Mouse (Mus musculus): Measurements from ENCODE around the gene Snx29. TPM values are rescaled to one million over a fixed set of nuclear protein-coding genes. Genes with fewer than 3 reads are reported as not detected.

Gene Snx29
- total and polyA plus RNA-seq, 3 experiments: 2.6 to 9.9 (median 8.9) TPM

DNA sequence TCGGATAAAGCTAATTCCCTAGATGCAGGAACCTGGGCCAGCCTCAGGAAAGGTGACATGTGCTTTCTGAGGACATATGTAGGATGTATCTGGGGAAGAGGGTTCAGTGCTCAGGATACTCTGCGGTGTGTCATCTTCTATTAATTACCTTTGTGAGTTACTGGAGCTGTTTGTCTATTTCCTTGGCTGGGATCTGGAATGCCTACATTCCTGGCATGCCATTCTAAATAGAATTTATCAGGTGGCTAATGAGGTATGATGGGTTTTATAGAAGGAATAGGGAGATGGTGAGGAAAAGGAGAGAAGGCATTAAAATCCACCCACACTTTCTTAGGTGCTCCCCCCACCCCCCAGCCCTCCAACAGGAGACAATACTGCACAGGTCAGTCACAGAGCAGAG is 178.9 kb downstream of the Snx29 start:
- TF ChIP-seq CTCF (IDR thresholded peaks at IDR 0.05) (no peak), EP300 (IDR thresholded peaks at IDR 0.05; ENCODE audit: insufficient read depth, low read depth, low read length) (no peak), POLR2A (IDR thresholded peaks at IDR 0.05; ENCODE audit: insufficient read depth, low read depth, low read length) (no peak)
- 58% methylated on average over 2 of the region's 2 CpGs for WGBS
- H3K27ac ChIP-seq: no peak overlapping the region
- no peak overlapping the region for H3K4me3 ChIP-seq
- DNase-seq: no peak
- H3K36me3 ChIP-seq (ENCODE audit: control insufficient read depth, insufficient read depth, low read length): no peaks in the 10 kb centered on the region; the same call in none of the 2 replicates
- no peaks in the 10 kb centered on the region for H3K27me3 ChIP-seq (ENCODE audit: control insufficient read depth, insufficient read depth, low read length)
- intact Hi-C loops (cut with DNase I): no loop called here
- H3K9ac ChIP-seq (ENCODE audit: low read depth, low read length): no peak overlapping the region
- no peaks in the 10 kb centered on the region for H3K79me2 ChIP-seq (replicated peaks; ENCODE audit: control insufficient read depth, insufficient read depth, low read length)
- H3K4me1 ChIP-seq (ENCODE audit: control insufficient read depth, insufficient read depth, low read length): peaks cover 5% of the 10 kb centered on the region

DNA sequence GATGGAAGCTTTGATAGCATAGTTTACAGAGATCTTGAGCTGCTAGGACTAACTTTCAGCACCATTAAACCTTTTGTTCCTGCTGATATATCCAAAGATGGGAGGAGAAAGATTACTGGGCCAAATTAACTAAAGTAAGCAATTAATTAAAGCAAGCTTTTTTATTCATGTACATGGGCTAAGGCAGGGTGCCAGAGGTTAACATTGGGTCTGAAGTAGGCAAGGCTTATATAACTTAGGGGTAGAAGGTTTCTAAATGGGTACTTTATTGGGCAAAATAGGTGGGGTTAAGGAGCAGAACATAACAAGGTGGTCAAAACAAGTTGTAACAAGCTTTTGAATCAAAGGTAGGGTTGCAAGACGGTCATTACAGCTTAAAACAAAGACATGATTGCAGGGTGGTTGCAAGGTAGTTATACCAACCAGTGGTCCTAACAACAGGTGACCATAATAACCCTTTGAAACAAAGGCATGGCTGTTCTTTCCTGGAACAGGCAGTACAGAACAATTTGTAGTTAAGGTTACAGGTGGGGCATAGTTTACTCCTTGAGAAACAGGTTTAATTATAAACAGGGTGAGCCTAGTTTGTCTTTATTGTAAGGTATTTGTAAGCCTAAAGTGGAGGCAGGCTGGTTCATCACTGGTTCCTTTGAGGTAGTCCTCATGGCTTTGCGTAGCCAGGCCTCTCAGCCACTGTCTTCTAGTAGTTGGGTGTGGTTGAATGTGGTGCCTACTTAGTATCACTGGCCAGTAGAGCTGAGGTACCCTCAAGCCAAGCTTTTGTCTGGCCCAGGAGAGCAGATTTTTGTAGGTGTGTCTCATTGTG is 182.2 kb downstream of the Snx29 start:
- intact Hi-C loops (cut with DNase I): no loop called here
- Histone ChIP-seq H3K4me1 (ENCODE audit: control insufficient read depth, insufficient read depth, low read length) (peaks cover 5% of the 10 kb centered on the region), H3K4me3 (no peak overlapping the region), H3K79me2 (replicated peaks; ENCODE audit: control insufficient read depth, insufficient read depth, low read length) (no peaks in the 10 kb centered on the region), H3K36me3 (ENCODE audit: control insufficient read depth, insufficient read depth, low read length) (no peaks in the 10 kb centered on the region; the same call in none of the 2 replicates), H3K27ac (no peak overlapping the region), H3K9ac (ENCODE audit: low read depth, low read length) (no peak overlapping the region), H3K27me3 (ENCODE audit: control insufficient read depth, insufficient read depth, low read length) (no peaks in the 10 kb centered on the region)
- DNase-seq: no peak
- TF ChIP-seq EP300 (IDR thresholded peaks at IDR 0.05; ENCODE audit: insufficient read depth, low read depth, low read length) (no peak), POLR2A (IDR thresholded peaks at IDR 0.05; ENCODE audit: insufficient read depth, low read depth, low read length) (no peak), CTCF (IDR thresholded peaks at IDR 0.05) (no peak)
- WGBS: 94% methylated on average over 2 of the region's 2 CpGs

DNA sequence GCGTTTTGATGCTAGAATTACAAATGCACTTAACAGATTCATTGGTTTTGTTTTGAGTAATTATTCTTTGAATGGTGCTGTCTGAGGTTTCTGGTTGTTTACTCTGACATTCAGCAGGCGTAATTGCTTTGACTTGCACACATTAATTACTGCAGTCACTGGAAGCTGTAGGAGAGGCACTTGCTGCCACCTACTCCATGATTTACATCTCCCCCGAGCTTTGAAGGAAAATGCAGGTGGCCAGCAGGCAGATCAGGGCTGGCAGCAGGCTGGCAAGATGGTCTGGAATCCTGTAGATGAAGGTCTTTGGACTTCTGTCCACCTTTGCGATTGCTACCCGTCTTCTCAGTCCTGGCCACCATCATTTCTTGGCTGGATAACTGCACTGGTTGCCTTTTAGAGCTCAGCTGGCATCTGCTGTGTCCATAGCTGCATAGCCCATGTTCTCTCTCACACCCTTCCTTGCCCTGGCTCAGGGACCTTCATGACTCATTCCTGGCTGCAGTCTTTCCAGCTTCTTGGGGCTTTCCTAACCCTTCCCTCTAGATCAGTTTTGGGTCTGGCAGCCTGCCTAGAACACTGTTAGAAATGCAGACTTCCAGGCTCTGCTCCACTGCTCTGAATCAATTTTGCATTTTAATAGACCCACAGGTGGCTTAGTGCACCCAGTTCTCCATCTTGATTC is 182.9 kb downstream of the Snx29 start:
- peak; percentile 59 to 80 for DNase-seq
- H3K9ac ChIP-seq (ENCODE audit: low read depth, low read length): no peak overlapping the region
- H3K27ac ChIP-seq: no peak overlapping the region
- no peaks in the 10 kb centered on the region for H3K27me3 ChIP-seq (ENCODE audit: control insufficient read depth, insufficient read depth, low read length)
- H3K36me3 ChIP-seq (ENCODE audit: control insufficient read depth, insufficient read depth, low read length): no peaks in the 10 kb centered on the region; the same call in none of the 2 replicates
- H3K4me3 ChIP-seq: no peak overlapping the region
- 67% methylated on average over 5 of the region's 5 CpGs for WGBS
- no peak for TF ChIP-seq POLR2A (IDR thresholded peaks at IDR 0.05; ENCODE audit: insufficient read depth, low read depth, low read length)
- no peak for TF ChIP-seq EP300 (IDR thresholded peaks at IDR 0.05; ENCODE audit: insufficient read depth, low read depth, low read length)
- no peak for TF ChIP-seq CTCF (IDR thresholded peaks at IDR 0.05)
- intact Hi-C loops (cut with DNase I): no loop called here
- no peaks in the 10 kb centered on the region for H3K79me2 ChIP-seq (replicated peaks; ENCODE audit: control insufficient read depth, insufficient read depth, low read length)
- H3K4me1 ChIP-seq (ENCODE audit: control insufficient read depth, insufficient read depth, low read length): peaks cover 5% of the 10 kb centered on the region

DNA sequence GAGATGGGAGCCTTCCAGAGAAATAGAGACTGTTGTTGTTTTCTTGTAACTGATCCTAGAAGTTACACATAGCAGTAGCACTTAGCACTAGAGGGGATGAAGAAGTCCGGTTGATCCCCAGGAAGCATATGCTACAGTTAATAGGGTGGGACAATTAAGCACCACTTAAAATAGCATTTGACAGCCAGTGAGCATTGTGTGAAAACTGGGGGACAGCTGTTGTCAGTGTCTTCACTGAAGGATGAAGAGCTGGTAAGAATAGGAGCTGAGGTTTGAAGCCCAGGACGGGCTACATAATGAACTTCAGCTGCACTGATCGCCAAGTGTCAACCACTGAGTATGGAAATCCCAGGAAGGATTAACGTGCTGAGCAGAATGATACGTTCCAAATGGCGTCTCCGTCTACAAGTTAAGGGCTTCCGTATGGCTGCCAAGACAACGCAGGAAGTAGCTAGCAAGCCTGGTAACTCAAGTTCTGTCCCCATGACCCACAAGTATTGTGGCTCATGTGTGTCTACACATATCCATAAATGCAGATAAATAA is 184.6 kb downstream of the Snx29 start:
- Histone ChIP-seq H3K4me1 (ENCODE audit: control insufficient read depth, insufficient read depth, low read length) (peaks cover 2% of the 10 kb centered on the region; the same call in 1 of the 2 replicates), H3K36me3 (ENCODE audit: control insufficient read depth, insufficient read depth, low read length) (no peaks in the 10 kb centered on the region), H3K27ac (no peak overlapping the region), H3K4me3 (no peak overlapping the region), H3K79me2 (replicated peaks; ENCODE audit: control insufficient read depth, insufficient read depth, low read length) (no peaks in the 10 kb centered on the region), H3K27me3 (ENCODE audit: control insufficient read depth, insufficient read depth, low read length) (no peaks in the 10 kb centered on the region), H3K9ac (ENCODE audit: low read depth, low read length) (no peak overlapping the region)
- intact Hi-C loops (cut with DNase I): no loop called here
- TF ChIP-seq EP300 (IDR thresholded peaks at IDR 0.05; ENCODE audit: insufficient read depth, low read depth, low read length) (no peak), CTCF (IDR thresholded peaks at IDR 0.05) (no peak), POLR2A (IDR thresholded peaks at IDR 0.05; ENCODE audit: insufficient read depth, low read depth, low read length) (no peak)
- 75% methylated on average over 9 of the region's 9 CpGs for WGBS
- DNase-seq: no peak

DNA sequence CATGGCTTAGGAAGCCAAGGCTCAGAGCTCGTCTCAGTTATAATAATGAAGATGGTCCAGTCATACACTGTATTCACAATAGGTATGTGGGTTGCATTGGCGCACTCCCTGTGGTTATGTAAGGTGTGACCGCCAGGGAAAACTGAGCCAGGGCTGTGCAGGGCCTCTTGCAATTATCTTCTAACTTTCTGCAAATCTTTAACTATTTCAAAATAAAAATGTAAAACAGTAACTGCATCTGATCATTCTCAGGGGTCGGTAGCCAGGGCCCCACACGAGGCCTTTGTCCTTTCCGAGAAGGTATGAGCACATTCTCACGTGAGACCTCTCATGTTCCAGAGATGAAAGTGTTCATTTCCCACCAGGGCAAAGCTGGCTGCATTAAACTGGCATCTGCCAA is 185.6 kb downstream of the Snx29 start:
- 93% methylated on average over 7 of the region's 7 CpGs for WGBS
- TF ChIP-seq CTCF (IDR thresholded peaks at IDR 0.05): no peak
- TF ChIP-seq EP300 (IDR thresholded peaks at IDR 0.05; ENCODE audit: insufficient read depth, low read depth, low read length): no peak
- TF ChIP-seq POLR2A (IDR thresholded peaks at IDR 0.05; ENCODE audit: insufficient read depth, low read depth, low read length): no peak
- Histone ChIP-seq H3K4me1 (ENCODE audit: control insufficient read depth, insufficient read depth, low read length) (peaks cover 2% of the 10 kb centered on the region; the same call in 1 of the 2 replicates), H3K27me3 (ENCODE audit: control insufficient read depth, insufficient read depth, low read length) (no peaks in the 10 kb centered on the region), H3K27ac (no peak overlapping the region), H3K9ac (ENCODE audit: low read depth, low read length) (no peak overlapping the region), H3K36me3 (ENCODE audit: control insufficient read depth, insufficient read depth, low read length) (no peaks in the 10 kb centered on the region), H3K4me3 (no peak overlapping the region), H3K79me2 (replicated peaks; ENCODE audit: control insufficient read depth, insufficient read depth, low read length) (no peaks in the 10 kb centered on the region)
- DNase-seq: no peak
- intact Hi-C loops (cut with DNase I): no loop called here

Data from heart, adult 2 months (tissue).